Mouse (Mus musculus) R1 (cell line): Measurements from ENCODE around the gene Etv5.

ENCODE experiments used
- DNase-seq: peaks from one replicate; pipeline ENCODE4 v3.0.0-alpha.2; 2018; ENCODE audit warnings: low read depth, low spot score

The Etv5 gene

DNA sequence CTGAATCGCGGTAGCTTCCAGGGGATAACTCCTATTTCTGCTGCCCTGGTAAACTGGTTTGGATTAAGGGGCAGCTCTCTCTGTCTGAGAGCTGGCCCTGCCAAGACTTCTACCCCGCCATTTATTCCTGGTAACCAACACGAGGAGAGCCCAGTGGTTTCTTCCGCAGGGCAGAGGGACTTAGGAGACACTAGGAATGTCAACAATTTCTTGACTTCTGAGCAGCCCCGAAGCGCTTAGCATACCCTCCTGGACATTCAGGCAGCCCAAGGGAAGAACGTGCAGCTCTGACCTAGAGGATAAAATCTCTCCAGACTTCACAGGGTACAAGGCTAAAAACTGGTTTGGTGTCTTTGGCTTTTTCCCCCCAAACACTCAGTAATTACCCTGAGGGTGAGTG lies 10.1 kb downstream of the Etv5 start:
- DNase-seq = peak; percentile 93

DNA sequence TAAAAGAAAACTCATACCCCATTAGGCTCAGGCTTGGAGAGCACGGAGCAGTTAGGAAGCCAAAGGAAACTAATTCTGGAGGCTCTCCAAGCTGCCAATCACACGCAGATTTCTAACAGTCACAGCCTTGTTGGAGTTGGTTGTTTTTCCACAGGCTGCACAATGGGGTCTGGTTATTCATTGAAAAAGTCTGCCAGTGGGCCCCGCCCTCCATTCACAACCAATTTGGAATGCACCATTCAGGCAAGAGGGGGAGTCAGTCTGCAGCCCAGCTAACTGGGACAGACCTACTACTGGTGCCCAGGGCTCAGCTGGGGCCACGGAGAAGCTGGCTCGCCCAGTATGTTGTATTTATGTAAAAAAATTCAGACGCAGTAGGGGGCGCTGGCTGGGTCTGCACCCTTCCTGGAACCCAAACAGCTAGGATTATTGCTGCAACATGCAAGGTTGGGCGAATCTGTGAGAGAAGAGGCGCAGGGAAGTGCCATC lies 10.6 kb downstream of the Etv5 start:
- peak; percentile 98 for DNase-seq

DNA sequence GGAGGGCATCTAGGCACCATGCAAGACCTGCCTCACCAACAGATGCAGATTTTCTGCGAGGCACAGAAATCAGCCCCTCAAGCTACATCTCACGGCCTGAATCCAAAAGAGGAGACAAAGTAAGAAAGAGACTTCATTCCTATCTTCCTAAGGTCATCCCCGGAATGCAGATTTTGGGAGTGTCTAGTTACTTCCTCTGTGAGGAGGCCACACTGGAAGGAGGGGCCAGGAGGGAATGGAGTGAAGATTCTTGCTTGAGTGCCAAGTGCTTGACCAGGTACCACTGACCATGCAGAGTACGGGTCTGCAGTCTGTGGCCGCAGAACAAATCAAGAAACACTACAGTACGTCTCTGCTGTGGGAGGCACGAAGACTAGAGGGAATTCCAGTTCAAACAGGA lies 12.7 kb downstream of the Etv5 start:
- peak; percentile 89 for DNase-seq

DNA sequence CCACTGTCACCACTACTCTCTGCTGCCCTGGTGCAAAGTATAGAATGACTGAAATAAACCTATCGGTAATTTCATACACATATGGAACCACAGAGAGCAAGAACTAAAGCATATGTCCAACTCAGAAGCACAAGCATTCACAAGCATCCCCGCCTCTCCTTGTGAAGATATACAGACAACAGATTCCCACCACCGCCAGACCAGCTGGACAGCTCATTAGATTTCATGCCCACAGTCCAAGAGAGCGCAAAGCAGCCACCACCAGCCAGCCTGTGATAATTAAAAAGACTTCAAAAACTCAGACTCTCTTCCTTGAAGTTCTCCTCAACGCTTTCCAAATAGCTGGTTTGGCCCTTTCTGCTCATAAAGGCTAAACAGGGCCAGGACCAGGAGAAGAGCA lies 17.3 kb downstream of the Etv5 start:
- no peak for DNase-seq

DNA sequence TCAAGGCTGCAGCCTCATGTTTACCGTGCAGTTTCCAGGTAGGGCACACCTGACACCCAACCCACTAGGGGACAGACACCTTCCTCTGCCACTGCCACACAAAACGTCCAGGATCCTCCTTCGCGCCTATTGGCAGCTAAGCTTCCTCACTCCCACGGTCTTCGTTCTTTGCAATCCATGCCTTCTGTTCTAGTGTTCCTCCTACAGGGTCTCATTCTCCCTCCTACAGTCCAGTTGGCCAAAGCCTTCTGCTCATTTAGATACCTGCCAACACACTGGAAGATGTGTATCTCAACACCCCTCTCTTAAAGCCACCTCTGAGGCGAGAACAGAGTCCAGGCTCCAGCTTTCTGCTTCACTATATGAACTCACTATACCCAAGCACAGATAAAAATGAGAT lies 21.6 kb downstream of the Etv5 start:
- DNase-seq = no peak

DNA sequence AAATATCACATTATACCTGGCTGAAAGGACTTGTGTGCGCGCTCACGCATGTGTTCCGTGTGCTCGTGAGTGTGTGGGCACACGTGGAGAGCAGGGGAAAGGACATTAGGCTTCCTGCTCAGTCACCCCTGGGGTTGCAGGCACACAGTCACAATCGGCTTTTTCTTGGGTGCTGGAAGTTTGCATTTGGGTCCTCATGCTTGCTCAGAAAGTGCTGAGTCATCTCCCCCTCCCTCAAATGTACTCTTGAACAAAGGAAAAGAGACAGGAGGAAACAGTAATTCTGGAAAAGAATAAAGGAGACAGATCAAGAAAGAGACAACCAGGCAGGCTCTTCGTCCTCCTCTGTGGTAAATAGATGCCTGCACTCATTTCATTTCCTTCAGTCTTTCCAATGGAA lies 22.5 kb downstream of the Etv5 start:
- DNase-seq = peak; percentile 66

GRCm38 (mm10) chr16:22416140-22416848 lies 23.2 kb downstream of the Etv5 start:
- peak; percentile 90 for DNase-seq

GRCm38 (mm10) chr16:22414205-22414754 lies 25.2 kb downstream of the Etv5 start:
- DNase-seq = no peak

DNA sequence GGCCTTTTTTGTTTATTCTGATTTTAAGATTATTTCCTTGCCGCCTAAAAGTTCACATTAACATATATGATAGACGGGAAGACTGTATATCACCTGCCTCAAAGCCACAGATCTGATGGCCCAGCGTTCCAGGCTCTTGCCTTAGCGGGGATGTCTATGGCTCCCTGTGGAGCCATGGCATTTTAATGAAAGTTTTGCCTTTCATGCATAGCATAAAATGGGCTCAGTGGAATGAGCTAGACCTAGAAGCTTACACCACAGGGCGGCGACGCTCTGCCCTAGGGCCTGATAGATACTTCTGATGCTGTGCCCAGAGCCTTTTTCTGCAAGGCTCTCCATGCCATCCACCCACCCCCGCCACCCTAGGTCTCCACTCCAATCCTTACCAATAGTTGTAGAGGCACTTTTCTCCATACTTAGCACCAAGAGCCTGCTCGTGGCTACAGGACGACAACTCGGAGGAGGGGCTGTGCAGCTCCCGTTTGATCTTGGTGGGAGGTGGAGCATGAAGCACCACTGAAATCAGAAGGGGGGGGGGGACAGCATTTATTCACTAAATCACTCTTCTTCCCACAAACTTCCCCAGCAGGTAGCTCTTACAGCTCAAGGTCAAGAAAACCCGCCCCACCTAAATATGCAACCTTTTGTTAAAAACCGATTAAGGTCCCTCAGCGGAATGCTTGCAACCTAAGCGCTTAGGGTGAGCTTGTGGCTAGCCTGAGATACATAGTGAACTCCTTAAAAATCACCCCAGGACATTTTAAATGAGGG lies 26.9 kb downstream of the Etv5 start:
- peak; percentile 99 for DNase-seq

DNA sequence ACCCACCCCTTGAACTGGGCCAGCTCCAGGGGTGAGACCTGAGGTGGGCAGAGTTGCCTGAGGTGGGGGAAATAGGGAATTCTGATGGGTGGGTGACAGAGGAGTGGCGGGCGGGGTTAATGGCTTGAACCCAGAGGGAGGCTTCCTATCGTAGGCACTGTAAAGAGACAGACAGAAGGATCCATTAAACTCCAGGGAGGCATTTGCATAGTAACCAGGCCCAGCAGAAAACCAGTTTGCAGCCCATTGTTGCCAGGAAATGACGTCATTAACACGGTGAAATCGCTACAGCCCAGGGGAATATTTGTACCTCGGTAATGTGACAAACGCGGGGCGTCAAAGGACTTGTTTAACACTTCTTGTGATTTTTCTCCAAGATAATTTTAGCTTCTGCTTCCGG lies 27.8 kb downstream of the Etv5 start:
- DNase-seq = peak; percentile 97

- DNase-seq = no peak
Measured at GRCm38 (mm10) chr16:22410000-22410399, 29.5 kb downstream of the Etv5 start.

DNA sequence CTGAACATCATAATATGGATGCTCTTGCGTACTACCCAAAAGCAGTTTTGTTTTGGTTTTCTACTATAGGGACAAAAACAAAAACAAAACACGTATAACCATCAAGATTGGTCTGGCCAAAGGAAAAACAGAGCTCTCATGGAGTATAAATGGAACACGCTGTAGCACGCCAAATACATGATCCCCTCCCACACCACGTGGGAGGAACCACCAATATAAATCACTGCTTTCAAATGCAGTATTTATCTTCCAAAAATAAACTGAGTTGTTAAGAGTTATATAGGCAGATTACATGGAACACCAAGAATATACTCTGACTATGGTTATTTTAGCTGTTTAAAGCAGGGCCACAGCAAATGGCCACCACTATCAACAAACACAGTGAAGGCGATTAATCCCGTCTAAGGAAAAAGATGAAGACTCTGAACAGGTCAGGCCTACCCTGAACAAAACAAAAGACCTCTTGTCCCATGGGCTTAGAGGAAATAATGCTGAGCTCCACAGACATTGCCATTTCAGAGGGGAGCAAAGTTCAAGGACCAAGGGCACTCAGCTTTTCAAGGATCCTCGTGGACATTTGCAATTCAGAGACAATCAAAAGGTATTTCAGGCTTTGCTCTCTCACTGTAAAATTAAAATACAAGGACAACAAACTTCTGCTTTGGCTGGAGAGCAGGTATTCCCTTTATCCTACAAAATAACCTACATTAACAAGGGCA lies 30.7 kb downstream of the Etv5 start:
- DNase-seq = peak; percentile 83

DNA sequence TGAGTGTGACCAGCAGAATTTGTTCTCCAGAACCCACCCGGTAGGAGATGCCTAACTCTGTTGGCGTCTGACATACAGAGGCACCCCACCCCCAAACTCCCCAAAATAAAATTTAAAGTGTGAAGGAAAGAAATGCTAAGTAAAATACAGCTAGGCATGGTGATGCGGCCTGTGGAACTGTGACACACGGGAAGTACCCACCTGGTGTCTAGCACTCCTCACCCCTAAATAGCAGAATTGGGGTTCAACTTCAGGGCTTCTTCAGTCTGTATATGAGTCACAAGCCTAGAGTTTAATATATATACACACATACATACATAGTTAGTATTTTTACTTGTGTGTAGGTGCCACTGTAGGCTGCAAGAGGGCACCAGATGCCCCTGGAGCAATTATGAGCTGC lies 32.8 kb downstream of the Etv5 start:
- no peak for DNase-seq

DNA sequence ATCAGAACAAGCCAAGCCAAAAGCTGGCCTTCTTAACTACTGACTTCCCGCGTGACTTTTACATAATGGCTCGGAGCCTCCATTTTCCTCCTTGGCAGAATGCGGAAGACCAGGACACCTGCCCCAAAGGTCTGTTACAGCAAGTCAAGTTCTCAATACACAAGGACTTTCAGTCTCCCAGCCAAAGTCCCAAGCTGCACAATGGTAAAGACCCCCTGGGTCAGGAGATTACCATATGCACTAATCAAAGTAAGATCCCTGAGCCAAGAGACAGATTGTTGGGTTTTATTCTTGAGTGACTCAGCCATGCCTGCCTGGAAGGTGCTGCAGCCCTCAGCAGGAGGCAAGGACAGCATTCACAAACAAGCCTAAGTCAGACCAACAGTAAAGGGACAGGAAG lies 33.5 kb downstream of the Etv5 start:
- DNase-seq = peak; percentile 97

DNA sequence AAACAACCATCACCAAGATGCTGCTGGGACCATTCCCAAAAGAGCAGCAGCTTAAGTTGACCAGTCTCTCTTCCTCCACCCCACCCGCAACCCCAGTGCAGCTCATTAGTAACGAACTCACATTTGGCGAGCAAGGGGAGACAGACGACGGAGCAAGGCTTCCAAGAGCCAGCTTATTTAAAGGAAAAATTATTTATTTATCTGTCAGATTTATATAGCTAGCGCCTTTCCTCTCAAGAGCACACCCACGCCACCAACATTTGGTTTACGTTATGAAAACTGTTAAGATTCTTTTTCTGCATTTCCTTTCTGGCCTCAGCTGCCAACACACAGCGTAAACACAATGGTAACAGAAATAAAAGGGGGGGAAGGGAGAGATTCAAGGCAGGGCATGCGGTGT lies 34.0 kb downstream of the Etv5 start:
- DNase-seq = no peak

DNA sequence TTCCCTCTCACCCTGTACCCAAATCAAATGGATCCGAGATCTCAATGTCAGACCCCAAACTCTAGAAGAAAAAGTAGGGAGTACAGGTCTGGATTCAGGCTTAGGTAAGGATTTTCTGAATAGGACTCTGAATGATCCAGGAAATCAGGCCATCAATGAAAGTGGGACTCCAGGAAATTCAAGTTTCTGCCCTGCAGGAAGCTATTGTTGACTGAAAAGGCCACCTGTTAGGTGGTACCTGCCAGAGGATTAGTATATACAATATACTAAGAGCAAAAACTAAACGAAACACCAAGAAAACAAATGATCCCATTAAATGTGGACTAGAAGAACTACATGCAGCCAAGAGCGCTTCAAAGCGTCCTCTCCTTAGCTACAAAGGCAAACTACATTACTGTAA lies 35.8 kb downstream of the Etv5 start:
- DNase-seq = peak; percentile 91

DNA sequence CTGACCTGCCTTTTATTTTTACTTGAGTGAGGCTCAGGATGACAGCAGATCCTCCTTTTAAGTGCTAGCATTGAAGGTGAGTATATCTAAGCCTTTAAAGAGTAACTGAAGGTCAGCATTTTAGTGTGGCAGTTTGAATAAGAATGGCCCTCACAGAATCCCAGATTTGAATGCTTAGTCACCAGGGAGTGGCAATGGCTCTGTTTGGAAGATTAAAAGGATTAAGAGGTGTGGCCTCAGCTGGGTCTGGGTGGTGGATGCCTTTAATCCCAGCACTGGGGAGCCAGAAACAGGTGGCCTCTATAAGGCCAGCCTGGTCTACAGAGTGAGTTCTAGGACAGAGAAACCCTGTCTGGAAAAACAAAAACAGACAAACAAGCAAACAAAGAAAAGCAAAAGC lies 36.9 kb downstream of the Etv5 start:
- DNase-seq = peak; percentile 98

GRCm38 (mm10) chr16:22400226-22400625 lies 39.3 kb downstream of the Etv5 start:
- peak; percentile 90 for DNase-seq

GRCm38 (mm10) chr16:22398784-22399453 lies 40.6 kb downstream of the Etv5 start:
- DNase-seq = peak; percentile 58

DNA sequence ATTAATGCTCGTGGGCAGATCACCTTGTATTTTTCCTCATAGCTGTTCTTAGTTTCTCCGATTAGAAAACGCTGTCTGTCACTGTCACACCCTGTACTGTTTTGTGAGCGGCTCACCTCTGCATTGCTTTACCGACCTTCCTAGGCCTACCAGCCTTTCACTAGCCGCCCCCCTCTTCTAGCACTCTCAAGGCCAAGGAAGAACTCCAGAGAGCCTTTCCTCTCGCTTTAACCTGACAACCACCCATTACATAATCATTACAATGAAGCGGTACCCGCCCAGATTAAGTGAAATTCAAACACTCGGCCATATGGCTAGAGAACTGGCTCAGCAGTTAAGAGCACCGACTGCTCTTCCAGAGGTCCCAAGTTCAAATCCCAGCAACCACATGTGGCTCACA lies 41.2 kb downstream of the Etv5 start:
- DNase-seq = peak; percentile 96

- DNase-seq = no peak
Measured at GRCm38 (mm10) chr16:22396420-22396819, 43.1 kb downstream of the Etv5 start.
